In the genomic region with DNA sequence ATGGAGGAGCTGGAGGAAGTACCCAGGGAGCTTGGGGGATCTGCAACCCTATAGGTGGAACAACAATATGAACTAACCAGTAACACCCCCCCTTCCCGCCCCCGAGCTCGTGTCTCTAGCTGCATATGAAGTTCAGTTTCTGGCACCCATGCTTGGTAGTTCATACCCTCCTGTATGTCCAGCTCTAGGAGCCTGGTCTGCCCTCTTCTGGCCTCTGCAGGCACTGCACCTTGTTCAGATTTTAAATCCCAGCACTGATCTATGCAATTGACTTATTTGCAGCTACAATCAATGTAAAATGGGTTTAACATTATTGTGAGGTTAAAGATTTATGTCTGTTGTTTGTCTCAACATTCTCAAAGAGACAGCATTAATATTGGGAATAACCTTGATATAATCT, we compare ENCODE assay signal across 10 mouse cellular contexts.
DNase-seq lines count a peak whose midpoint lies in the region; ATAC-seq and TF ChIP-seq lines count a peak whose summit lies in the region.
"Had no signal": no experiment of that assay in that cellular context is flagged by ENCODE, and none has a peak within 500 bp of the region (broad histone marks: within the 10 kb centered on the region; RNA-seq: fewer than 3 reads in every experiment).

No protein-coding gene starts in this region.

- peak; percentile 52 for TF ChIP-seq CTCF in bone marrow, adult 2 months (IDR thresholded peaks at IDR 0.05; ENCODE audit: control insufficient read depth, insufficient read depth, low read length)

- no peaks in the 10 kb centered on the region for H3K9me3 ChIP-seq in hindbrain, embryonic 10.5 days
- H3K9me3 ChIP-seq in hindbrain, embryonic 16.5 days (ENCODE audit: control insufficient read depth, low read length): no peaks in the 10 kb centered on the region
- H3K9me3 ChIP-seq: hindbrain, embryonic 15.5 days had no signal

- TF ChIP-seq POLR2A in bone marrow, adult 2 months (IDR thresholded peaks at IDR 0.05; ENCODE audit: borderline replicate concordance, control insufficient read depth, low read depth, low read length): no peak

- ATAC-seq in hindbrain, embryonic 16.5 days: no peak

- no peak overlapping the region for H3K9ac ChIP-seq in hindbrain, embryonic 16.5 days (ENCODE audit: low read depth, low read length)
- H3K9ac ChIP-seq: hindbrain, embryonic 15.5 days had no signal

- H3K36me3 ChIP-seq in hindbrain, embryonic 10.5 days: no peaks in the 10 kb centered on the region
- H3K36me3 ChIP-seq in hindbrain, embryonic 16.5 days (ENCODE audit: control insufficient read depth, insufficient read depth, low read length): no peaks in the 10 kb centered on the region
- H3K36me3 ChIP-seq: hindbrain, embryonic 15.5 days had no signal

- peak; percentile 9 for DNase-seq in hindbrain, embryonic 10.5 days (ENCODE audit: low spot score)
- DNase-seq in A20 (ENCODE audit: low read depth, low spot score): peak; percentile 47
- DNase-seq in mesoderm, embryonic 11.5 days (ENCODE audit: low read depth, low spot score): peak; percentile 15
- no peak for DNase-seq in left cerebral cortex, postnatal 14 days (ENCODE audit: low spot score in 2 of 2)
- no peak for DNase-seq in layer of hippocampus, postnatal 36 days
- no peak for DNase-seq in right cerebral cortex, adult 18-20 months
- DNase-seq: lung, adult 18-20 months had no signal

- no peak overlapping the region for H3K4me3 ChIP-seq in hindbrain, embryonic 10.5 days
- no peak overlapping the region for H3K4me3 ChIP-seq in hindbrain, embryonic 16.5 days (ENCODE audit: low read length)
- H3K4me3 ChIP-seq in bone marrow, adult 2 months (replicated peaks; ENCODE audit: control insufficient read depth, low read depth, low read length): no peak overlapping the region
- H3K4me3 ChIP-seq: hindbrain, embryonic 15.5 days had no signal

- H3K4me2 ChIP-seq in hindbrain, embryonic 16.5 days (ENCODE audit: low read length): no peak overlapping the region
- H3K4me2 ChIP-seq: hindbrain, embryonic 15.5 days had no signal

- H3K27me3 ChIP-seq in hindbrain, embryonic 10.5 days (ENCODE audit: insufficient read depth, poor library complexity, severe bottlenecking): no peaks in the 10 kb centered on the region
- no peaks in the 10 kb centered on the region for H3K27me3 ChIP-seq in hindbrain, embryonic 16.5 days (replicated peaks; ENCODE audit: control insufficient read depth, insufficient read depth, low read length)
- H3K27me3 ChIP-seq: hindbrain, embryonic 15.5 days had no signal

- H3K27ac ChIP-seq in hindbrain, embryonic 10.5 days: no peak overlapping the region
- no peak overlapping the region for H3K27ac ChIP-seq in hindbrain, embryonic 16.5 days (ENCODE audit: low read depth, low read length)
- H3K27ac ChIP-seq in bone marrow, adult 2 months (ENCODE audit: control insufficient read depth, insufficient read depth, low read depth, low read length, poor library complexity): no peak overlapping the region
- H3K27ac ChIP-seq: hindbrain, embryonic 15.5 days had no signal

- WGBS in hindbrain, embryonic 10.5 days: 85% methylated on average over 3 of the region's 3 CpGs
- 87% methylated on average over 3 of the region's 3 CpGs for WGBS in hindbrain, embryonic 16.5 days
- WGBS in bone marrow, adult 2 months: 61% methylated on average over 3 of the region's 3 CpGs

- no peaks in the 10 kb centered on the region for H3K4me1 ChIP-seq in hindbrain, embryonic 10.5 days (replicated peaks)
- H3K4me1 ChIP-seq in hindbrain, embryonic 16.5 days (ENCODE audit: control insufficient read depth, insufficient read depth, low read depth, low read length): no peaks in the 10 kb centered on the region
- H3K4me1 ChIP-seq in bone marrow, adult 2 months (ENCODE audit: control insufficient read depth, insufficient read depth, low read length): no peaks in the 10 kb centered on the region
- H3K4me1 ChIP-seq: hindbrain, embryonic 15.5 days had no signal

- intact Hi-C loops in left cerebral cortex, postnatal 14 days (cut with DNase I): no loop called here

Comparison
In these comparisons a context has a peak if more than half of its experiments do, and no peak if none do; other contexts are left out.
1. DNase-seq: peak in hindbrain, embryonic 10.5 days (single experiment), A20 (single experiment) and mesoderm, embryonic 11.5 days (single experiment); none in left cerebral cortex, postnatal 14 days (0 of 2), layer of hippocampus, postnatal 36 days (0 of 2) and right cerebral cortex, adult 18-20 months (single experiment).